Mouse (Mus musculus) lung, postnatal 0 days (tissue): ENCODE measurements around the gene Ddx23.

Source experiments
- CTCF ChIP-seq: IDR thresholded peaks from 2 replicates; pipeline ENCODE4 v1.5.1; 2016; ENCODE audit warnings: antibody characterized with exemption, mild to moderate bottlenecking
- EP300 ChIP-seq: IDR thresholded peaks from 2 replicates; pipeline ENCODE4 v1.6.1; 2016; ENCODE audit warnings: antibody characterized with exemption, mild to moderate bottlenecking, control low read depth

DNA sequence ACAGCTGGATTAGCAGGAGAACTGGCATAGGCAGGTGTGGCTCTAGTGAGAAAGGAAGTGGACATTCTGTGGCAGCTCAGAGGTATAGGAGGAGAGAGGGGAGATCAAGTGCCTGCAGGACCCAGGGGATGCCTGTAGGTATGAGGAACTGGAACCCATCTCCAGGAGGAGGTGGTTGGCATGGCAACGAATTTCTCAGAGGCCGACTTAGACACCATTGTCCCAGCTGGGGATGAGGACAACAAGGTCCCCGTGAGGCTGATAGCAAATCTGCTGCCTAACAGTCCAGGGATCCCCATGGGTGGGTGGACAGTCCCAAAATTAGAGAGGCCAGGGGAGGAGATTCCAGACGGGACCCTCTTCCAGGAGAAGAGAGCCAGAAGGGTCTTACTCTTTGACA, 29.8 kb downstream of the Ddx23 start:
- TF ChIP-seq CTCF: no peak
- no peak for TF ChIP-seq EP300
